Mouse (Mus musculus) liver, embryonic 14.5 days (tissue): ENCODE results near the gene Olfr1208. TPM values are rescaled to one million over a fixed set of nuclear protein-coding genes. Genes with fewer than 3 reads are reported as not detected.

Source experiments
- ATAC-seq: fragments of 200-750 bp; cut with Nextera tagmentation; 2 replicates; pipeline ENCODE4 v1.8.0; 2017; ENCODE audit warnings: moderate number of reproducible peaks, mild to moderate bottlenecking, moderate library complexity; ENCODE audit not compliant: insufficient read depth
- DNase-seq, 3 experiments: peaks; one replicate each; pipeline ENCODE4 v3.0.0-alpha.2; 2012 to 2013; ENCODE audit warnings: low read depth in 3 of 3, low spot score in 3 of 3
- H3K27ac ChIP-seq: fragments of 300-500 bp; sonication (generic); 2 replicates; pipeline ENCODE4 v1.5.1; 2014; ENCODE audit warnings: moderate library complexity, mild to moderate bottlenecking, control low read depth, inconsistent platforms
- H3K27me3 ChIP-seq: fragments of 300-500 bp; sonication (generic); 2 replicates; pipeline ENCODE4 v1.6.1; 2014; ENCODE audit warnings: mild to moderate bottlenecking, low read length, moderate library complexity; ENCODE audit not compliant: control insufficient read depth, insufficient read depth
- H3K36me3 ChIP-seq: fragments of 300-500 bp; sonication (generic); replicated peaks from 2 replicates; pipeline ENCODE4 v1.6.1; 2014; ENCODE audit warnings: low read depth; ENCODE audit not compliant: control insufficient read depth, insufficient read depth
- H3K4me1 ChIP-seq, 2 experiments: fragments of 200-500 bp in 1 of 2; fragments of 300-500 bp in 1 of 2; sonication (generic) in 1 of 2; replicated peaks; 2 replicates each; pipeline ENCODE4 v1.6.1; 2012 to 2014; ENCODE audit warnings: antibody characterized with exemption in 1 of 2, inconsistent platforms in 1 of 2, low read length in 1 of 2; ENCODE audit not compliant: control insufficient read depth in 2 of 2, insufficient read depth in 2 of 2
- H3K4me2 ChIP-seq: fragments of 300-500 bp; sonication (generic); 2 replicates; pipeline ENCODE4 v1.6.1; 2014; ENCODE audit warnings: low read depth, mild to moderate bottlenecking, control low read depth, moderate library complexity
- H3K4me3 ChIP-seq, 2 experiments: fragments of 200-500 bp in 1 of 2; fragments of 300-500 bp in 1 of 2; sonication (generic) in 1 of 2; 2 replicates each; pipeline ENCODE4 v1.5.1; 2012 to 2014; ENCODE audit warnings: low read depth in 2 of 2, low read length in 2 of 2, mild to moderate bottlenecking in 2 of 2, control low read depth in 1 of 2, inconsistent platforms in 1 of 2, moderate library complexity in 1 of 2; ENCODE audit not compliant: insufficient read depth in 1 of 2
- H3K9ac ChIP-seq: fragments of 300-500 bp; sonication (generic); replicated peaks from 2 replicates; pipeline ENCODE4 v1.6.1; 2014; ENCODE audit warnings: mild to moderate bottlenecking, control low read depth, moderate library complexity
- H3K9me3 ChIP-seq: fragments of 300-500 bp; sonication (generic); 2 replicates; pipeline ENCODE4 v1.6.1; 2016; ENCODE audit warnings: low read length, mixed read lengths; ENCODE audit not compliant: control insufficient read depth
- CTCF ChIP-seq: IDR thresholded peaks from 2 replicates; pipeline ENCODE4 v1.5.1; 2016; ENCODE audit warnings: antibody characterized with exemption, low read depth, control low read depth
- EP300 ChIP-seq: IDR thresholded peaks from 2 replicates; pipeline ENCODE4 v1.6.1; 2016; ENCODE audit warnings: antibody characterized with exemption, low read depth
- whole genome bisulfite sequencing: fragments of 180-500 bp; shearing (Covaris S2); extraction: QIAGEN DNeasy Blood & Tissue Kit; methylation state at CpG from one replicate; pipeline ENCODE4 v1.1.7; 2014; ENCODE audit not compliant: insufficient replicate concordance; 5-methylcytosine and 5-hydroxymethylcytosine counted together
- polyA plus RNA-seq, 2 experiments: library from polyadenylated mRNA; depleted of rRNA in 1 of 2; stranded (reverse) in 1 of 2; unstranded in 1 of 2; fragments of >200 nt; fragmentation: Nextera tagmentation in 1 of 2; extraction: Ambion mirVana in 1 of 2; gene quantifications; 2 replicates each; pipeline versions ENCODE4 v1.2.1 to v1.2.3; 2012 to 2014

The Olfr1208 gene
- polyA plus RNA-seq (2012; rRNA removed) (not detected in 2 replicates), polyA plus RNA-seq (2014; fragmentation: Nextera tagmentation; extraction: Ambion mirVana) (not detected in 2 replicates)

GRCm38 (mm10) chr2:88902211-88902610 is at the start of gene Olfr1208:
TSS of gene Olfr1208 (minus strand) at chr2:88902311.
- DNase-seq (no peak), ATAC-seq (no peak)
- TF ChIP-seq EP300 = no peak
- no peak for TF ChIP-seq CTCF
- Histone ChIP-seq H3K27ac (no peak within 1 kb of the TSS), H3K36me3 (no peaks in the 10 kb centered on the region), H3K4me1 (no peaks in the 10 kb centered on the region), H3K9ac (no peak within 1 kb of the TSS), H3K4me2 (no peak within 1 kb of the TSS), H3K9me3 (no peaks in the 10 kb centered on the region), H3K4me3 (no peak within 1 kb of the TSS), H3K27me3 (no peaks in the 10 kb centered on the region)

- H3K9ac ChIP-seq = no peak within 1 kb of the TSS
- ATAC-seq = no peak
- TF ChIP-seq CTCF = no peak
- TF ChIP-seq EP300 = no peak
- H3K36me3 ChIP-seq = no peaks in the 10 kb centered on the region
- no peaks in the 10 kb centered on the region for H3K27me3 ChIP-seq
- DNase-seq = no peak
- H3K9me3 ChIP-seq = no peaks in the 10 kb centered on the region
- 71% methylated on average over 1 of the region's 1 CpGs for WGBS
- H3K4me2 ChIP-seq = no peak within 1 kb of the TSS
- no peak within 1 kb of the TSS for H3K27ac ChIP-seq
- no peak within 1 kb of the TSS for H3K4me3 ChIP-seq
- H3K4me1 ChIP-seq = no peaks in the 10 kb centered on the region
These were observed 35.9 kb upstream of the Olfr1208 start, which contains the start of gene Olfr1211 for GRCm38 (mm10) chr2:88938011-88938410. TSS of gene Olfr1211 (minus strand) at chr2:88938111.

DNA sequence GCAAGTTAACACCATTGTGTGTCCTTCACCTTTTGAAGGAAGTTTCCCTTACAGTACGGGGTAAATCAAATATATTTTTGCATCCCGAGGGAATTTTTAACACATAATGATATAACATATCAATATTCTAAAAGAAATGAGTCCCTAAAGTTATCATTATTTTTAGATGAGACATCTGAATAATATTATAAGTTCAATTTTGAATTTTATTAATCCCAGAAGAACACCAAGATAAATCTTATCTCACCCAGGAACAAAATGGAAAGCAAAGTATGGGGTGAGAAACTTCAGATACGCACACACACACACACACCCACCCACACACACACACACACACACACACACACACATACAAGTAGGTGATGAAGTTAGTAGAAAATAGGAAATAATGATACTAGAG is 12.9 kb upstream of the Olfr1208 start, which contains the start of gene Olfr1209:
TSS of gene Olfr1209 (minus strand) at position 101 of the 400 bp plus-strand sequence.
- H3K27me3 ChIP-seq = no peaks in the 10 kb centered on the region
- 66% methylated on average over 3 of the region's 3 CpGs for WGBS
- no peak within 1 kb of the TSS for H3K4me2 ChIP-seq
- TF ChIP-seq CTCF (no peak), EP300 (no peak)
- no peaks in the 10 kb centered on the region for H3K4me1 ChIP-seq
- H3K36me3 ChIP-seq = no peaks in the 10 kb centered on the region
- H3K9ac ChIP-seq = no peak within 1 kb of the TSS
- no peak within 1 kb of the TSS for H3K4me3 ChIP-seq
- ATAC-seq = no peak
- no peaks in the 10 kb centered on the region for H3K9me3 ChIP-seq
- H3K27ac ChIP-seq = no peak within 1 kb of the TSS
- no peak for DNase-seq

GRCm38 (mm10) chr2:88862931-88863330 is 39.2 kb downstream of the Olfr1208 start, which contains the start of gene Olfr1206:
TSS of gene Olfr1206 (plus strand) at chr2:88863231.
- no peak within 1 kb of the TSS for H3K4me2 ChIP-seq
- no peak within 1 kb of the TSS for H3K4me3 ChIP-seq
- H3K27ac ChIP-seq = no peak within 1 kb of the TSS
- H3K9me3 ChIP-seq = no peaks in the 10 kb centered on the region
- no peak for DNase-seq
- WGBS = 51% methylated on average over 2 of the region's 2 CpGs
- no peaks in the 10 kb centered on the region for H3K36me3 ChIP-seq
- no peak for TF ChIP-seq CTCF
- no peak for ATAC-seq
- no peak within 1 kb of the TSS for H3K9ac ChIP-seq
- H3K27me3 ChIP-seq = no peaks in the 10 kb centered on the region
- H3K4me1 ChIP-seq = no peaks in the 10 kb centered on the region

GRCm38 (mm10) chr2:88848992-88849391 is 53.1 kb downstream of the Olfr1208 start, which contains the start of gene Olfr1204:
TSS of gene Olfr1204 (plus strand) at chr2:88849292.
- ATAC-seq (no peak), DNase-seq (no peak)
- Histone ChIP-seq H3K36me3 (no peaks in the 10 kb centered on the region), H3K4me2 (no peak within 1 kb of the TSS), H3K4me1 (no peaks in the 10 kb centered on the region), H3K9ac (no peak within 1 kb of the TSS), H3K27ac (no peak within 1 kb of the TSS), H3K4me3 (no peak within 1 kb of the TSS), H3K9me3 (no peaks in the 10 kb centered on the region), H3K27me3 (no peaks in the 10 kb centered on the region)
- 61% methylated on average over 1 of the region's 1 CpGs for WGBS
- TF ChIP-seq CTCF = no peak
- no peak for TF ChIP-seq EP300

Other genes starting within 250 kb of the Olfr1208 start
- not detected in 2 replicates for gene Olfr1193, start 226.7 kb downstream of the Olfr1208 start, polyA plus RNA-seq (2012; rRNA removed)
- not detected in 2 replicates for gene Olfr1193, start 226.7 kb downstream of the Olfr1208 start, polyA plus RNA-seq (2014; fragmentation: Nextera tagmentation; extraction: Ambion mirVana)
- gene Olfr1195, start 213.1 kb downstream of the Olfr1208 start, polyA plus RNA-seq (2012; rRNA removed) = not detected in 2 replicates
- gene Olfr1195, start 213.1 kb downstream of the Olfr1208 start, polyA plus RNA-seq (2014; fragmentation: Nextera tagmentation; extraction: Ambion mirVana) = not detected in 2 replicates
- not detected in 2 replicates for gene Olfr1196, start 197.7 kb downstream of the Olfr1208 start, polyA plus RNA-seq (2012; rRNA removed)
- gene Olfr1196, start 197.7 kb downstream of the Olfr1208 start, polyA plus RNA-seq (2014; fragmentation: Nextera tagmentation; extraction: Ambion mirVana) = not detected in 2 replicates
- not detected in 2 replicates for gene Olfr1197, start 169.9 kb downstream of the Olfr1208 start, polyA plus RNA-seq (2012; rRNA removed)
- not detected in 2 replicates for gene Olfr1197, start 169.9 kb downstream of the Olfr1208 start, polyA plus RNA-seq (2014; fragmentation: Nextera tagmentation; extraction: Ambion mirVana)
- gene Olfr1198, start 150.9 kb downstream of the Olfr1208 start, polyA plus RNA-seq (2012; rRNA removed) = not detected in 2 replicates
- gene Olfr1198, start 150.9 kb downstream of the Olfr1208 start, polyA plus RNA-seq (2014; fragmentation: Nextera tagmentation; extraction: Ambion mirVana) = not detected in 2 replicates
- not detected in 2 replicates for gene Olfr1199, start 141.8 kb downstream of the Olfr1208 start, polyA plus RNA-seq (2012; rRNA removed)
- not detected in 2 replicates for gene Olfr1199, start 141.8 kb downstream of the Olfr1208 start, polyA plus RNA-seq (2014; fragmentation: Nextera tagmentation; extraction: Ambion mirVana)
- not detected in 2 replicates for gene Olfr1200, start 131.8 kb downstream of the Olfr1208 start, polyA plus RNA-seq (2012; rRNA removed)
- gene Olfr1200, start 131.8 kb downstream of the Olfr1208 start, polyA plus RNA-seq (2014; fragmentation: Nextera tagmentation; extraction: Ambion mirVana) = not detected in 2 replicates
- not detected in 2 replicates for gene Olfr1201, start 109.3 kb downstream of the Olfr1208 start, polyA plus RNA-seq (2012; rRNA removed)
- gene Olfr1201, start 109.3 kb downstream of the Olfr1208 start, polyA plus RNA-seq (2014; fragmentation: Nextera tagmentation; extraction: Ambion mirVana) = not detected in 2 replicates
- gene Olfr1202, start 87.8 kb downstream of the Olfr1208 start, polyA plus RNA-seq (2012; rRNA removed) = not detected in 2 replicates
- gene Olfr1202, start 87.8 kb downstream of the Olfr1208 start, polyA plus RNA-seq (2014; fragmentation: Nextera tagmentation; extraction: Ambion mirVana) = not detected in 2 replicates
- gene Olfr1205, start 72.6 kb downstream of the Olfr1208 start, polyA plus RNA-seq (2012; rRNA removed) = not detected in 2 replicates
- gene Olfr1205, start 72.6 kb downstream of the Olfr1208 start, polyA plus RNA-seq (2014; fragmentation: Nextera tagmentation; extraction: Ambion mirVana) = not detected in 2 replicates
- not detected in 2 replicates for gene Olfr1204, start 53.0 kb downstream of the Olfr1208 start, polyA plus RNA-seq (2012; rRNA removed)
- not detected in 2 replicates for gene Olfr1204, start 53.0 kb downstream of the Olfr1208 start, polyA plus RNA-seq (2014; fragmentation: Nextera tagmentation; extraction: Ambion mirVana)
- gene Olfr1206, start 39.1 kb downstream of the Olfr1208 start, polyA plus RNA-seq (2012; rRNA removed) = not detected in 2 replicates
- not detected in 2 replicates for gene Olfr1206, start 39.1 kb downstream of the Olfr1208 start, polyA plus RNA-seq (2014; fragmentation: Nextera tagmentation; extraction: Ambion mirVana)
- not detected in 2 replicates for gene Olfr1209, start 12.8 kb upstream of the Olfr1208 start, polyA plus RNA-seq (2012; rRNA removed)
- not detected in 2 replicates for gene Olfr1209, start 12.8 kb upstream of the Olfr1208 start, polyA plus RNA-seq (2014; fragmentation: Nextera tagmentation; extraction: Ambion mirVana)
- gene Olfr1211, start 35.8 kb upstream of the Olfr1208 start, polyA plus RNA-seq (2012; rRNA removed) = not detected in 2 replicates
- gene Olfr1211, start 35.8 kb upstream of the Olfr1208 start, polyA plus RNA-seq (2014; fragmentation: Nextera tagmentation; extraction: Ambion mirVana) = not detected in 2 replicates
- gene Olfr1212, start 51.7 kb upstream of the Olfr1208 start, polyA plus RNA-seq (2012; rRNA removed) = not detected in 2 replicates
- gene Olfr1212, start 51.7 kb upstream of the Olfr1208 start, polyA plus RNA-seq (2014; fragmentation: Nextera tagmentation; extraction: Ambion mirVana) = not detected in 2 replicates
- not detected in 2 replicates for gene Gm13762, start 78.0 kb upstream of the Olfr1208 start, polyA plus RNA-seq (2012; rRNA removed)
- not detected in 2 replicates for gene Gm13762, start 78.0 kb upstream of the Olfr1208 start, polyA plus RNA-seq (2014; fragmentation: Nextera tagmentation; extraction: Ambion mirVana)
- gene Olfr1214, start 90.3 kb upstream of the Olfr1208 start, polyA plus RNA-seq (2012; rRNA removed) = not detected in 2 replicates
- not detected in 2 replicates for gene Olfr1214, start 90.3 kb upstream of the Olfr1208 start, polyA plus RNA-seq (2014; fragmentation: Nextera tagmentation; extraction: Ambion mirVana)
- gene Olfr1215, start 104.7 kb upstream of the Olfr1208 start, polyA plus RNA-seq (2012; rRNA removed) = not detected in 2 replicates
- not detected in 2 replicates for gene Olfr1215, start 104.7 kb upstream of the Olfr1208 start, polyA plus RNA-seq (2014; fragmentation: Nextera tagmentation; extraction: Ambion mirVana)
- not detected in 2 replicates for gene Olfr1216, start 116.0 kb upstream of the Olfr1208 start, polyA plus RNA-seq (2012; rRNA removed)
- gene Olfr1216, start 116.0 kb upstream of the Olfr1208 start, polyA plus RNA-seq (2014; fragmentation: Nextera tagmentation; extraction: Ambion mirVana) = not detected in 2 replicates
- gene Olfr1217, start 129.8 kb upstream of the Olfr1208 start, polyA plus RNA-seq (2012; rRNA removed) = not detected in 2 replicates
- gene Olfr1217, start 129.8 kb upstream of the Olfr1208 start, polyA plus RNA-seq (2014; fragmentation: Nextera tagmentation; extraction: Ambion mirVana) = not detected in 2 replicates
- not detected in 2 replicates for gene Olfr1218, start 158.9 kb upstream of the Olfr1208 start, polyA plus RNA-seq (2012; rRNA removed)
- not detected in 2 replicates for gene Olfr1218, start 158.9 kb upstream of the Olfr1208 start, polyA plus RNA-seq (2014; fragmentation: Nextera tagmentation; extraction: Ambion mirVana)
- gene Olfr1219, start 181.2 kb upstream of the Olfr1208 start, polyA plus RNA-seq (2012; rRNA removed) = not detected in 2 replicates
- not detected in 2 replicates for gene Olfr1219, start 181.2 kb upstream of the Olfr1208 start, polyA plus RNA-seq (2014; fragmentation: Nextera tagmentation; extraction: Ambion mirVana)
- gene Olfr1220, start 204.5 kb upstream of the Olfr1208 start, polyA plus RNA-seq (2012; rRNA removed) = not detected in 2 replicates
- gene Olfr1220, start 204.5 kb upstream of the Olfr1208 start, polyA plus RNA-seq (2014; fragmentation: Nextera tagmentation; extraction: Ambion mirVana) = not detected in 2 replicates
- gene Olfr1221, start 215.0 kb upstream of the Olfr1208 start, polyA plus RNA-seq (2012; rRNA removed) = not detected in 2 replicates
- gene Olfr1221, start 215.0 kb upstream of the Olfr1208 start, polyA plus RNA-seq (2014; fragmentation: Nextera tagmentation; extraction: Ambion mirVana) = not detected in 2 replicates
- gene Olfr1222, start 230.7 kb upstream of the Olfr1208 start, polyA plus RNA-seq (2012; rRNA removed) = not detected in 2 replicates
- not detected in 2 replicates for gene Olfr1222, start 230.7 kb upstream of the Olfr1208 start, polyA plus RNA-seq (2014; fragmentation: Nextera tagmentation; extraction: Ambion mirVana)
- not detected in 2 replicates for gene Olfr1223, start 249.2 kb upstream of the Olfr1208 start, polyA plus RNA-seq (2012; rRNA removed)
- gene Olfr1223, start 249.2 kb upstream of the Olfr1208 start, polyA plus RNA-seq (2014; fragmentation: Nextera tagmentation; extraction: Ambion mirVana) = not detected in 2 replicates